Mouse (Mus musculus) thymus, adult 2 months (tissue): ENCODE measurements around the gene Slc35f1.

Experiments
- CTCF ChIP-seq: fragments of 200-500 bp; IDR thresholded peaks from 2 replicates; pipeline ENCODE4 v1.5.1; 2012; ENCODE audit warnings: mild to moderate bottlenecking, control low read depth, low read length, moderate library complexity, borderline replicate concordance; ENCODE audit not compliant: control insufficient read depth, poor library complexity, insufficient read depth; ENCODE audit errors: extremely low read depth
- POLR2A ChIP-seq: fragments of 200-500 bp; IDR thresholded peaks from 2 replicates; pipeline ENCODE4 v1.6.1; 2012; ENCODE audit warnings: mild to moderate bottlenecking, low read length, control low read depth, moderate library complexity; ENCODE audit not compliant: control insufficient read depth, poor library complexity, insufficient read depth; ENCODE audit errors: extremely low read depth

DNA sequence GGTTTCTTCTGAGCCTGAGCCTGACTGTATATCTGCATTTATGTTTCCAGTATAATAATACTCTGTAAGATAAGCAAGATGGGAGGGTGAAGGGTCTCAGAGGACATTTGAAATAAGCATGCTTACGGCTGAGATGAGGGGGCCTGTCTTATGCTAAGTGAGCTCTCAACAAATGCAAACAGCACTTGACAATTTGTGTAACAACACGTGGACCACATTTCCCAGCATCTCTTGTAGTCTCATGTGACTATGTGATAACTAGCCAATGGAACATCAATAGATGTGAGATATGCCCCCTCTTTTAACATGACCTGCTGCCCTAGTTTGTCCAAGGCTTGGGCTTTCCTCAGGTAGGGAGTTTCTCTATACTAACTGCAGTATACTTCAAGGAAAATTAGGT lies 460.0 kb downstream of the Slc35f1 start:
- TF ChIP-seq POLR2A: no peak
- TF ChIP-seq CTCF: no peak
